Mouse (Mus musculus) right cerebral cortex, adult 18-20 months (tissue): ENCODE results near the gene H2al2c.
"Not testable (repeated sequence)": the region's sequence is repeated elsewhere in the genome, so short reads cannot be mapped to it uniquely, and the experiment has no call there.

Source experiments
- DNase-seq: peaks from one replicate; pipeline ENCODE4 v3.0.0; 2022; ENCODE audit warnings: mixed read lengths

H2al2c gene

DNA sequence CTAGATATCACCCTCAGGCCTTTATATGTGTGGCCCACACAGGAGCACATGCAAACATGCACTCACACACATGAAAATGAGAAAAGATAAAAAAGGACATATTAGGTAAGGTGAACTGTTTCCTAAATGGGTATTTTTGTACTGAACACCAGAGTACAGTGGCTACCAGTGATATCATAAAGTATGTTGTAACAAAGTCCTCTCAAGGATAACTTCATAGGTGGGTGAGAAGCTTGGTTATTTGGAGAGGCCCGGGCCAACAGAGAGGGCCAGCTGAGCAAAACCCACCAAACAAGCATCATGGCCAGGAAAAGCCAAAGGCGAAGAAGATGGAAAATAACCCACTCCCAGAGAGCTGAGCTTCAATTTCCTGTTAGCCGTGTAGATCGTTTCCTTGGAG lies at the start of gene H2al2c:
Gene H2al2c (plus strand): TSS at position 301 of the 400 bp plus-strand sequence.
- DNase-seq: not testable (repeated sequence)
